Mouse (Mus musculus) megakaryocyte-erythroid progenitor cell, adult 5-6 weeks (primary cell): Measurements from ENCODE around the gene Hoxc8. TPM values are rescaled to one million over a fixed set of nuclear protein-coding genes. Genes with fewer than 3 reads are reported as not detected.

Experiments used
- total RNA-seq, 2 experiments: library from RNA; stranded (forward) in 1 of 2; stranded (reverse) in 1 of 2; fragments of 200-1000, 215-1000 nt in 1 of 2; fragments of >200 nt in 1 of 2; fragmentation: Nextera tagmentation in 1 of 2; gene quantifications; 2 replicates each; pipeline ENCODE4 v1.2.3; 2014 to 2017

Gene Hoxc8
- total RNA-seq, 2 experiments from 2014 or later = not detected

Other genes starting within 250 kb of the Hoxc8 start
- gene Hoxc13, start 69.5 kb upstream of the Hoxc8 start, total RNA-seq (2014; fragmentation: Nextera tagmentation) = not detected in 2 replicates
- gene Hoxc13, start 69.5 kb upstream of the Hoxc8 start, total RNA-seq (2017) = not detected in 2 replicates
- not detected in 2 replicates for gene Hoxc12, start 53.9 kb upstream of the Hoxc8 start, total RNA-seq (2014; fragmentation: Nextera tagmentation)
- not detected in 2 replicates for gene Hoxc12, start 53.9 kb upstream of the Hoxc8 start, total RNA-seq (2017)
- gene Hoxc11, start 36.2 kb upstream of the Hoxc8 start, total RNA-seq (2014; fragmentation: Nextera tagmentation) = not detected in 2 replicates
- gene Hoxc11, start 36.2 kb upstream of the Hoxc8 start, total RNA-seq (2017) = not detected in 2 replicates
- gene Hoxc10, start 23.8 kb upstream of the Hoxc8 start, total RNA-seq (2014; fragmentation: Nextera tagmentation) = not detected in 2 replicates
- not detected in 2 replicates for gene Hoxc10, start 23.8 kb upstream of the Hoxc8 start, total RNA-seq (2017)
- not detected in 2 replicates for gene Hoxc5, start 23.2 kb upstream of the Hoxc8 start, total RNA-seq (2014; fragmentation: Nextera tagmentation)
- not detected in 2 replicates for gene Hoxc5, start 23.2 kb upstream of the Hoxc8 start, total RNA-seq (2017)
- gene Hoxc9, start 14.2 kb upstream of the Hoxc8 start, total RNA-seq (2014; fragmentation: Nextera tagmentation) = not detected in 2 replicates
- gene Hoxc9, start 14.2 kb upstream of the Hoxc8 start, total RNA-seq (2017) = not detected in 2 replicates
- gene Hoxc6, start 7.7 kb downstream of the Hoxc8 start, total RNA-seq (2014; fragmentation: Nextera tagmentation) = not detected in 2 replicates
- gene Hoxc6, start 7.7 kb downstream of the Hoxc8 start, total RNA-seq (2017) = not detected in 2 replicates
- gene Hoxc4, start 28.3 kb downstream of the Hoxc8 start, total RNA-seq (2014; fragmentation: Nextera tagmentation) = not detected in 2 replicates
- gene Hoxc4, start 28.3 kb downstream of the Hoxc8 start, total RNA-seq (2017) = not detected in 2 replicates
- 3.6 and 5.9 TPM in 2 replicates for gene Smug1, start 176.5 kb downstream of the Hoxc8 start, total RNA-seq (2014; fragmentation: Nextera tagmentation)
- gene Smug1, start 176.5 kb downstream of the Hoxc8 start, total RNA-seq (2017) = 2.2 and 4.2 TPM in 2 replicates
- gene Cbx5, start 249.2 kb downstream of the Hoxc8 start, total RNA-seq (2014; fragmentation: Nextera tagmentation) = 151 and 165 TPM in 2 replicates
- gene Cbx5, start 249.2 kb downstream of the Hoxc8 start, total RNA-seq (2017) = 183 and 300 TPM in 2 replicates
- 845 and 937 TPM in 2 replicates for gene Hnrnpa1, start 249.8 kb downstream of the Hoxc8 start, total RNA-seq (2014; fragmentation: Nextera tagmentation)
- 2,161 and 2,727 TPM in 2 replicates for gene Hnrnpa1, start 249.8 kb downstream of the Hoxc8 start, total RNA-seq (2017)